Mouse (Mus musculus): ENCODE results near the gene Polr2g.

GRCm38 (mm10) chr19:8838041-8838730 is 39.8 kb upstream of the Polr2g start:
- TF ChIP-seq CTCF (IDR thresholded peaks at IDR 0.05; ENCODE audit: borderline replicate concordance, control insufficient read depth, extremely low read depth, insufficient read depth, low read length, poor library complexity) (no peak), POLR2A (IDR thresholded peaks at IDR 0.05; ENCODE audit: control insufficient read depth, extremely low read depth, insufficient read depth, low read length, poor library complexity) (no peak)

All from thymus, adult 2 months (tissue).